Mouse (Mus musculus) neutrophil, adult 59 days (primary cell): ENCODE data around the gene 1500011B03Rik. TPM values are rescaled to one million over a fixed set of nuclear protein-coding genes. Genes with fewer than 3 reads are reported as not detected.

Experiments used
- total RNA-seq, 2 experiments: library from RNA; stranded (reverse); gene quantifications; 1 replicate in 1 of 2; 2 replicates in 1 of 2; pipeline ENCODE4 v1.2.4; 2023

The 1500011B03Rik gene
- total RNA-seq: 10 to 100 TPM; 21.0 to 27.6 TPM

DNA sequence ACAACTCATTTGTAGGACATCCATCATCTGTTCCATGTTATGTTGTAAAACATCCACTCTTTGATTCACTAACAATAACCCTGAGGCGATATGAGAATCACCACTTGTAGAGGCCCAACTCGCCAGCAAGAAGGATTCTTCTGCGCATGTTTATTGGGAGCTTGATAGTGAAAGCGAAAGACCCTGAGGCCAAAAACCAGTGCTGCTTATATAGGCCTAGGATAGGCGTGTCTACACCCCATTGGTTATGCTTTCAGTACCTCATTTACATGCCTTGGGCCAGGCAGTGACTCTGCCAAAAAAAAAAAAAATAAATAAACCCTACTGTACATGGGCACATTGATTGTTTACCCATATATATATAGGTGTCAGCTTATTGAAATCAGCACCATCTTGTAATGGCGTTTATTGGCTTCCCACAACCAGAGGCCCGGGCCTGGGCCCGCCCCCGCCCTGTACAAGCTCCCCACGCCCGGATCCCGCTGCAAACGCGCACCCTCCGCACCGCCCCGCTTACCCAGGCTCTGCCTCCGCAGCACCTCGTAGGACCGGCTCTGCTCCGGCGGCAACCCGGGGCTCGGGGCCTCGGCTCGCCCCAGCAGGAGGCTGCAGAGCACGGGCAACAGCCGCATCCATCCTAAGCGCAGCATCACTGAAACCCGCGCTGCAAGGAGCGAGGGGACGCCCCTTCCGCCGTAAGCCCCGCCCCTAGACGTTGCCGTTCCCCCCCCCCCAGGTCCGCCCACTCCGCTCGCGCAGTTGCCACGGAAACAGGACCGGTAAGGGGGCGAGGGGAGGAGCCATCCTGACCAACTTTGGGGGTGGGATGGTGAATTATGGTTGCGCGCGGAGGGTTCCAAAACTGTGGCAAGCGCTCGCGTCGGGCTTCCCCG, at the start of gene 1500011B03Rik:
TSS of gene 1500011B03Rik (minus strand) at position 673 of the 893 bp plus-strand sequence.

DNA sequence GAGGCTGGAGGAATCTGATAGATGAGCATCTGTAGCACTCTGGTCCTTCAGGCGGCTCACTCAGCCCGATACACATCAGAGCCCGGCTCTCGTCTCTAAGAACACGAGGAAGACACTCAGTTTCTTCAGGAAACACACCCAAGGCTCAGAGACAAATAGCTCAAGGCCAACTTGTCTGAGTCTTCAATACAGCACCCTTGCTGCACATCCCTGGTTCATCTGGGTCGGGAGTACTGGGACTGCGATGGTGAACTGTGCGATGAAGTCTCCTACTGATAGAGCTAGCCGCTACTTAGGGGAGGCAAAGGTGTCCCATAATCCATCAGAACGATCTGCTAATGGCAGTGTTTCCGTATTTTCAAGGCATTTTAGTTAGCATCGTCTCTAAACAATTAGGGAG, 35.3 kb upstream of the 1500011B03Rik start, which contains the start of gene Gm9936:
TSS of gene Gm9936 (minus strand) at position 101 of the 400 bp plus-strand sequence.

DNA sequence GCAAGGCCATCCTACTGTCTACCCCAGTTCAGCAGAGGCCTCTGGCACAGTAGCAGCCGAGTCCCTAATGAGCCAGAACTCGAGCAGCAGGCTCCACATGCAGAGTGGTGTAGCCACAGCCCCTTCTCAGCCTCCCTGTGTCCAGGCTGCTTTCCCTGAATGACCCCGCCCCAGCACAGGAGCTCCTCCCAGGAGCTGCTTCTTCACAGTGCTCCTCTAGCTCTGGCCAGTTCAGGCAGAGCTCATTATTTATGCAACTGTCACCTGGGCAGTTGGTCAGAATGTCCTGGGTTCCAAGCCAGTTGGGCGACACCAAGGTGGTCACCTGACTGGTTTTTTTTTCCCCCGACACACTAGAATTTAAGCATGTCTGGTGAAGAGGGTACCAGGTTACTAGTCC, 30.1 kb upstream of the 1500011B03Rik start, which contains the start of gene 4930519G04Rik:
TSS of gene 4930519G04Rik (plus strand) at position 301 of the 400 bp plus-strand sequence.

DNA sequence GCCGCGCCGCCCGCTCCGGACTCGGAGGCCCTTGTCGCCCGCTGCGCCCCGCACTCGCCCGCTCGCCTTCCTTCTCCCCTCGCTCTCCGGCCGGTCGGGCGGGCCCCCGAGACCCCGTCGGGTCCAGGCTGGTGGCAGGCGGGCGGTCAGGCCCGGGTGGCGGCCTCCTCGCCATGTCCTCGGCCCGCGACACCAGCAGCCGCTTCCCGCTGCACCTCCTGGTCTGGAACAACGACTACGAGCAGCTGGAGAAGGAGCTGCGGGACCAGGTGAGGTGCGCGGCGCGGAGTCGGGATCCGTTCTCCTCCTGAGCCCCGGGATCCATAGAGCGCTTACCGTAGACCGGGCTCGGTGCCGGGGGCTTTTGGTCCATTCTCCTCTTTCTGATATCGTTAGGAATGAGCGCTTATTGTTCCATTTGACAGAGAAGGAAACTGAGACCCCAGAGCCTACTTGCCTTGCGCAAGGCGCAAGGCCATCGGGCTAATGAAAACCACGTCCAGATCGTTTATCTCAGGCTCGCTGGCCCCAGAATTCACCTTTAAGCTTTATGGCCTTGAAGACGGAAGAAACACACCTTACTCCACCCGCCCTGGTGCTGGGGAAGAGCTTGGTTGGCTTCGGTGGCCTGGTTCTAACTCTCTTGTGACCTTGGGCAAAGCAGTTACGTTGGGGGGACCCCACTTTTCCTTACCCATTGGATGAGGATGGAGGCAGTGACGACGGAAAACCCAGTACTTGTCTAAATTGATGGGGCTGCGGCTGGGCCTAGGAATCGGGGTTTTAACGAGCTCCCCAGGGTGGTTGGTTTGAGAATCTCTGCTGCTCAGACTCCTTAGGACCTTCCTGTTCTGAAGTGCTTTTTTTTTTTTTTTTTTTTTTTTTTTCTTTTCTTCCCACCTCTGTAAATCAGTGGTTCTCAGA, 48.0 kb downstream of the 1500011B03Rik start, which contains the start of gene Git2:
TSS of gene Git2 (minus strand) at position 462 of the 924 bp plus-strand sequence.

DNA sequence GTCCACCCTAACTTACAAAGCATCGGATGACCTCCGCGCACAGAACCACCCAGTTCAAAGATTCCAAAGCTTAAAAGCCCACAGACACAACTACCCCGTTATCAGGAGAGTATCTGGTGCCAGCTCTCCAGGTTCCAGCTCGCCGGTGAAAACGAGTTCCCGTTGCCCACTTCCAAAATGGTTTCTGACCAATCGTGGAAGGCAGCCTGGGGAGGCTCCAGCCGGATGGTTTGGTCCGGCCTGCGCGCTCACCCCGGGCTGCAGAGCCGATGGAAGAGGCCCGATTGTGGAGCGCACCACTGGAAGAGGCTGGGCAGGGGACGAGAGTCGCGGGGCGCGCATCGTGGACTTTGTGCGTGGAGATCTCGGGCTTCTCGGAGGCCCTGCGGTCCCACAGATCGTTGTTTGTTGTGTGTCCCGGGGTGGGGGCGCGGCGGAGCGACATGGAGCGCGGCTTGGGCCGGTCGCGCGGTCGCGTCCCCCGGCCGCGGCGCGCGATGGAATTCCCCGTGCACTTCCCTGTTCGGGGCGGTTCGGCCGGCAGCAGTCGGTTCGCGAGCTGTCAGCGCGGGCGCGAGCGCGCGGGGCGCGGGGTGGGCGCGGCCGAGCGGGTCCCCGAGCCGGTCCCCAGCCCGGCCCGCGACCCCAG, 48.7 kb downstream of the 1500011B03Rik start, which contains the start of gene Ankrd13a:
TSS of gene Ankrd13a (plus strand) at position 275 of the 649 bp plus-strand sequence.

Other genes with a start within 250 kb of the 1500011B03Rik start
- gene Trpv4, start 165.0 kb downstream of the 1500011B03Rik start, total RNA-seq: 1 to 10 TPM; 3.0 to 3.1 TPM
- 100 to 1,000 TPM in 1 of 2 experiments, 10 to 100 TPM in 1; 96.7 to 108 TPM for gene Gltp, start 132.5 kb downstream of the 1500011B03Rik start, total RNA-seq
- gene Tchp, start 115.7 kb downstream of the 1500011B03Rik start, total RNA-seq: 1 to 10 TPM; 4.7 to 6.2 TPM
- gene Ankrd13a, start 48.8 kb downstream of the 1500011B03Rik start, total RNA-seq: 100 to 1,000 TPM; 228 to 235 TPM
- 100 to 1,000 TPM; 136 to 142 TPM for gene Git2, start 48.0 kb downstream of the 1500011B03Rik start, total RNA-seq
- gene 4930519G04Rik, start 30.2 kb upstream of the 1500011B03Rik start, total RNA-seq: under 1 TPM in 1 of 2 experiments, not detected in 1; 0.53 TPM
- gene Gm9936, start 35.2 kb upstream of the 1500011B03Rik start, total RNA-seq: not detected
- gene Oasl2, start 73.5 kb upstream of the 1500011B03Rik start, total RNA-seq: 10 to 100 TPM; 10.8 to 14.4 TPM
- gene Oasl1, start 99.8 kb upstream of the 1500011B03Rik start, total RNA-seq: 10 to 100 TPM in 1 of 2 experiments, 1 to 10 TPM in 1; 6.1 to 11.8 TPM
- gene 2210016L21Rik, start 118.7 kb upstream of the 1500011B03Rik start, total RNA-seq: 10 to 100 TPM; 12.7 to 13.0 TPM
- not detected for gene Hnf1a, start 147.6 kb upstream of the 1500011B03Rik start, total RNA-seq
- gene Sppl3, start 187.7 kb upstream of the 1500011B03Rik start, total RNA-seq: 10 to 100 TPM; 45.9 to 47.6 TPM